Mouse (Mus musculus) adrenal gland, adult 18-20 months (tissue): ENCODE results near the gene Pygl. TPM values are rescaled to one million over a fixed set of nuclear protein-coding genes. Genes with fewer than 3 reads are reported as not detected.
A peak's percentile ranks its signal among the peaks of the same experiment; 100 is the strongest.
"Not testable (repeated sequence)": the region's sequence is repeated elsewhere in the genome, so short reads cannot be mapped to it uniquely, and the experiment has no call there.

Source experiments
- DNase-seq, 2 experiments: peaks; one replicate each; pipeline ENCODE4 v3.0.0; 2021 to 2022; ENCODE audit warnings: low spot score in 2 of 2
- total RNA-seq, 2 experiments: library from RNA; stranded (reverse); gene quantifications; 1 replicate in 1 of 2; 2 replicates in 1 of 2; pipeline ENCODE4 v1.2.3; 2021

Pygl gene
- total RNA-seq, 2 experiments from 2014 or later: 140 to 317 TPM

DNA sequence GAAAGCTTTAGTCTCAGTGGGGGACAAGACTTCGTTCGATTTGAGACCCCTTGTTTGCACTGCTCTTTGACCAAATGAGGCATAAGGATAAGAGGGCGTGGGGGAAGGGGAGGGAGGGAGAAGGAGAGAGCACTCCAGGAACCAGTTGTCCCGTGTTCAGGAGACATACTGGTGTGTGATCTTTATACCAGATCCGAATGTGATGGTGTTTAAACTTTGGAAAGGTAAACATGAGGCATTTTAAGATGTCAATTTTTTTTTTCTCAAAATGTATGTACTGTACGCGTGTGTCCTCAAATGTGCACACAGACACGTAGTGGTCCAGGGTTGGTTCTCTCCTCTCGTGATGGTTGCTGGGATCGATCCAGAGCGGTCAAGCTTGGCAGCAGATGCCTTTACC lies 3.1 kb downstream of the Pygl start:
- no peak for DNase-seq

DNA sequence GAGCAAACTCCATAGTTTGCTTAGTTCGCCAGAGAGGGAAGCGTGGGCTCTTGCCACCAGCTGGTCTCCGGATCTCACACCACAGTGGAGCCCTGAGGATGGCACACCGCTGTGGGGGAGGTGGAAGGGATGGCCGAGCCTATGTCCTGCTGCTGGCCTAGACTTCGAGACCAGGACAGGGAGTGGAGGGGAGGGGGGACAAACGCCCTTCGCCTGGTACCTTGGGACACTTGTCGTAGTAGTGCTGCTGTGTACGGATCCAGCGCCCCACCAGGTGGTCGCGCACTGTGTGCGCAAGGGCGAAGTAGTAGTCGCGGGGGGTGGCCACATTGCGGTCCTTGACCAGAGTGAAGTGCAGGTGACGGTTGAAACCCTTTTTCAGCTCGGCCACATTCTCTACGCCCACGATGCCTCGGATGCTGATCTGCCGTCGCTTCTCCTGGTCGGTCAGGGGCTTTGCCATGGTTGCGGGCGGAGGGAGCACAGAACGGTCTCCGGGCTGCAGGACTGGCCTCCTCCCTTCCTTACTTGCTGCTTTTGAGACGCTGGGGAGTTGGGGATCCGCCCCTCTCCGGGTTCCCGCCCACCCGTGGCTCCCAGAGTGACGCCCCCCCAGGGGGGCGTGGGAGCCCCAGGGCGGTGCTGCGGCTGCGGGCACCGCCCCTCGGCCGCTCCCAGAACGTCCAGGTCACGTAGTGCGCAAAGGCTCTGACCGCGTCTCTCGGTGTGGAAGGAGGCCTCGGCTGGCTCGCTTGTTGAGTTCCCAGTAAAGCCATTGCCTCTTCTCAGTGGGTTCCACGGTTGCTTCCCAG lies 4.0 kb downstream of the Pygl start:
- peak; percentile 67 to 72 for DNase-seq

DNA sequence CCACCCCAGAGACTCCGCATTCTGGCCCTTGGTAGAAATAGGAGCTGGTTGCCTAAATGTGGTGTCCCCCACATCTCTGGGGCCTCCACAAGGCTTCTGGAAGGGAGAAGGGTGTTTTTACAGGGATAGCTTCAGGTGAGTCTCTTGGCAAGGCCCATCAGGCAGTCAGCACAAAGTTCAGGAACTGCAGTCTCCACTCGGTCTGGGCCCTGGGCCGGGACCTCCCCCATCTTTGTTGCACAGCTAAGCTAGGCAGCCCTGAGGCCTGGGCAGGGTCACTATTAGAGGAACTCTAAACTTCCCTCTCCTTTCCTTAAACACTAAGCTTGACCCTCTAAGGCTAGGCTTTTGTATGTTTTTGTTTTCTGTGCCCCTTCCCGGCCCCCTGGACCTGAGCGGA lies 4.6 kb downstream of the Pygl start:
- DNase-seq: no peak

DNA sequence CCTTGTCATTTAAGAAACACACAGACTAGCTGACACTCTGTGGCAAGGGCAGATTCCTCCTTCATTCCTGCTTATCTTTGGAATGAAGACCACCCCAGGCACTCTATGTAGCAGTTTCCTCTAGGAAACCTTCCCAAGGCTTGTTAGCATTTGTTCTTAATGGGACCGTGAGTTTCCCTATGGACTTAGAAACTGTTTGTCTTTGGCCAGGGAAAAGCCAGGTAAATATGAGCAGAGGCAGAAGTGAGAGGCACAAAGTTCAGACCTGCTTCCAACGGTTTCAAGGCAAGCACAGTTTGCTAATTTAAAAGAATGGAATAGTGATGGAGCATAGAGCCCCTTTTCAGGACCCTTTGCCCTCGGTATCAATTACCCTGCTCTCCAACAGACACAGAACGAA lies 8.0 kb downstream of the Pygl start:
- no peak for DNase-seq

DNA sequence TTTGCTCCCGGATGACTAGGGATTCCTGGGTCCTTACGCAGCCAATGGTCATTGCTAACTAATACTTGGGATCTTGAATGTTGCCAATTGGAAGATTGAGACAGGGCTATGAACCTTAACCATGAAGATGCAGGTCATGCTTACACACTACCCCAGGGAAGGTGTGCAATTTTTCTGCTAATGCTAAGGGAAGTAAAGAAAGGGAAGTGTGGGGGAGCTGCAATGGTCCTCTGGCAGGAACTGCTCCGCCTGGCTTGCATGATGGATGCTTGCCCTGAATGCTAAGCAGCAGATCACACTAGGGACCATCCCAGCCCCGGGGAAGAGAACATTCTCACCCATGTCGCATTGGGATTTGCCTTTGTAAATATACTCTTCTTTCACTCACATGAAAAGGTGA lies 9.9 kb downstream of the Pygl start:
- DNase-seq: no peak

DNA sequence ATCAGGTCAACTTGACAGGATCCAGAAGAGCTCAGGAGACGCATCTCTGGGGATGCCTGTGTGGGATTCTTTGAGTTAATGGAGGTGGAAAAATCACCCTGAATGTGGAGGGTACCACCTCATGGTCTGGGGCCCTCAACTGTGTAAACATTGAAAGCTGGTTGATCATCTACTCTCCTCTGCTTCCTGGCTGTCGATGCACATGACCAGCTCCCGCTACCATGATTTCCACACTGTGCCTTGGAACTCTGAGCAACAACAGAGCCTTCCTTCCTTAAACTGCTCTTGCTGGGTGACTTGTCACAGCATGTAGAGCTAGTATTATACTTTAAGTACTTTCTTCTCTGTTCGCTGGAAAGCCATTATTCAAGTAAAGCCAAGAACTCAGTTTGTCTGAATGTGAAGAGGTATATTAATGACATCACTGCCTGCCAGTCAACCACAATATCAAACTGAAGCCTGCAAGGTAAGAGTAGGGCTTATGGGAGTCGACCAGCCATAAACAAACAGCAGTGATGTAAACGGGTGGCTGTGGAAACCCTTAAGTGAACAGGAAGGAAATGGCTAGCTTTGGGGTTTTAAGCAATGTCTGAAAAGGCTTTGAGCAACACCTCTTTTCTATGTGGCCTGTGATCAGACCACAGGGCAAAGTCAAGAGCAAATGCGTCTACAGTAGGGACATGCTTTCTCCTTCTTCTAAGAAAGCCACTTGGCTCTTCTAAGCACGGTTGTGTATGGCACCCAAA lies 12.3 kb downstream of the Pygl start:
- DNase-seq: no peak

DNA sequence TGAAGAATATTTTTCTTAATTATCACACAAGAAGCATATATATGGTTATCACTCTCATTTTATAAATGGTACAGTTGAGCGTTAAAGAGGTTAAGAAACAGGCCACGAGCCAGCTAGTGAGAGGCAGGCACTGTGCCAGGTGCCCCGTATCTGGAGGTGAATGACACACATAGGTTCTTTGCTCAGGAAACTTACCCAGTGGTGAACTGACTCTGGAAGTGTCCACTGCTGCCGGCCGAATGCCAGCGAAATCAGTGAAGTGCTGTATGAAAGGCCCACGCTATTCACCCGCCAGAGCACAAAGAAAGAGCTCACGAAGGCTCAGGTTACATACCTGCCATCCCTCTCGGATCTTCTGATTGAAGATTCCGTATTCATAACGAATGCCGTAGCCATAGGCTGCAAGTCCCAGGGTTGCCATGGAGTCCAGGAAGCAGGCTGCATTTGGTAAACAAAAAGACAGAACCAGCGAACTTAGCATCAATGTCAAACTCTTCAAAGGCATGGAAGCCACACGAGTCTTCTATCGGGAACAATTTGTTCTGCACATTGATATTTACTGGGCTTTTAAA lies 15.0 kb downstream of the Pygl start:
- DNase-seq: no peak

DNA sequence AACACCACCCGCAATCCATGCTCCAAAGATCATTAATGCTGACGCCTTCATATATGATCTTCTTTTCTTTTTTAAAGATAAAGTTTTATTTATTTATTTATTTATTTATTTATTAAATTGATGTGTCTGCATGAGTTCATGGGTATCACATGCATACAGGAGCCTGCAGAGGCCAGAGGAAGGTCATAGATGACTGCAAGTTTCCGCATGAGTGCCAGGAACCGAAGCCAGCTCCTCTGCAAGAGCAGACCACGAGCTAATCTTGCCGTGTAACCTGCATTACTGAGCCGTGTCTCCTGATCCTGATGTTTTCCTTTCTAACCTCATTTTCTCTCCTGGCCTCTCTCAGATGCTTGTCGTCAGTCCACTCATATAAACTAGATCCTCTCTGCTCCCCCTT lies 17.0 kb downstream of the Pygl start:
- no peak for DNase-seq

DNA sequence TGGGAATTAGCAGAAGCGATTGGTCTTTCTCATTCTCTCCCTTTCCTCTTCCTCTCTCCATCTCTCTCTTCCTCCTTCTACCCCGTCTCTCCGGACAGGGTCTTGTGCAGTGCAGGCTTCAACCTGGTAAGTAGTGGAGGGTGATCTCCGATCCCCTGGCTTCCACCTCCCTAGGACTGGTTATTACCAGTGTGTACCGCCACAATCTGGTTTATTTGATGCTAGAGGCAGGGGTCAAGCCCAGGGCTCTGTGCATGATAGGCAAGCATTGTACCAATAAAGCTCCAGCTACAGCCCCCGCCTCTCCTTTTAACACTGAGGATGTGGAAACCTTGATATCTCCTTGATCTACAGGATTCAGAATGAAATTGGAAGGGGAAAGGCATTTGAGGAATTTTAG lies 17.7 kb downstream of the Pygl start:
- no peak for DNase-seq

DNA sequence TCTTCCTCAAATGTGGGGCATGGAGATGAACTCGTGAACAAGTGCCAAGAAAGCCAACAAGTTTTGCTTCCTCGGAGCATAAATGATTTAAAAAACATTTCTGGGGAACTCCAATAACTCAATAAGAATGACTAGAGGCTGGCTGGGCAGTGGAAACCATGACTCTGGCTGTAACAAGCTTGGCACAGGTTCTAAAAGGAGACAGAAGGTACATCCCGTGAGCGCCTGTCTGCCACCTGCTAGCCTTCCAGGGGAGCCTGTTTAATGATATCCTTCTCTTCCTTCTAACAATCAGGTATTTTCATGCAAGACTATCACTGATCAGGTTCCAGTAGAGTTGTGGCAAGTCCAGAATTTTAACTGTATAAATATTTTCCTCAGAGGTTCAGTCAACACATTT lies 18.8 kb downstream of the Pygl start:
- no peak for DNase-seq

DNA sequence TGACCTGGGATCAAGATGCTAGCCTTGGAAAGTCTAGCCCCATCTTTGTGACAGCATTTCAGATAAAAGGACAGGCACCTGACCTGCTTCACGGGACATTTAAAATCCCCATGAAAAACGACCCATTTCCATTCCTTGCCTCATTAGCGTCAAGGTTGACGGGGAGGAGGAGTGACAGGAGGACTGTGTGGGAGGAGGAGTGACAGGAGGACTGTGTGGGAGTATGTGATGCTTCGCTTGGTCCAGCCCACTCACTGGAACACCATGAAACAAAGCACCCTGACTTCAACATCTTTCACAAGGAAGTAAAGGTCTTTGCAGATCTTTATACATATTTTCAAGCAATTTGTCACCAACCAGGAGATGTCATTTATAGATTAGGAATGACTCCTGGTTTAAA lies 23.1 kb downstream of the Pygl start:
- no peak for DNase-seq

DNA sequence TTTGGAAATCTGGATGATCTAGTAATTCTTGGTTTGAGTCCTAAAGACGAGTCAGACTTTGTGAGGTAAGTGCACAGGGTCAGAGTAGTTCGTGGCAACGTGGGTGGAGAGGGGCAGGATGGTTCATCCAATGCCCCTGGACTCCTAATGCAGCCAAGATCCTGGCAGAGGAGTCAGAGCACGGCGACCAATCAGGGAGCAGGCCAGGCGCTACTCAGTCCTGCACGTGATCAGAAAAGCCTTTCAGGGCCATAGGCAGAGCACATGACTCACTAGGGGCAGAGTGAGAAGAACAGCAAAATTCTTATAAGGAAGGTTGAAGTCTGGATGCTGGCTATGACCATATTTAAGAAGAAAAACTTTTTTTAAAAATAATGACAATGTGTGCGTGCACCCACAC lies 26.9 kb downstream of the Pygl start:
- no peak for DNase-seq

DNA sequence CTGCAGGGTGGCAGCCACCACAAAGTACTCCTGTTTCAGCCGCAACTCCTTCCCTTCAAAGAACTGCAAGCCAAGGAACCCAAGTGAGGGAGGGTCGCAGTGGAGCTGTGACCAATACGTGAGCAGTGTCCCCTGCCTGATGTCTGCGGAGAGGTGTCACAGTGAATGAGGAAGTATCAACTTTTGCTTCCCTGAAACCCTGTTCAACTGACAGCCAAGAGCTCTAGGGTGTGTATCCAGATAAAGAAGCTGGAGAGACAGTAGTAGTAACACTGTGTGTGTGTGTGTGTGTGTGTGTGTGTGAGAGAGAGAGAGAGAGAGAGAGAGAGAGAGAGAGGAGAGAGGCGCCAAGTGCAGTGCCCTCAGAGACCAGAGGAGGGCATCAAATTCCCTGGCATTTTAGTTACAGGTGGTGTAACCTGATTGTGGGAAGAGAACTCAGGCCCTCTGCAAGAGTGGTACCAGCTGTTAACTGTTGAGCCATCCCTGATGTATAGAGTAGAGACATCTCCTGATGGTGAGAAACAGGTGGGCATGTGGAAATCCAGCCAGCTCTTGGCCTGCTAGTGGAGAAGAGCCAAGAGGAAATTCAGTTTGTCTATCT lies 29.3 kb downstream of the Pygl start:
- DNase-seq: no peak

DNA sequence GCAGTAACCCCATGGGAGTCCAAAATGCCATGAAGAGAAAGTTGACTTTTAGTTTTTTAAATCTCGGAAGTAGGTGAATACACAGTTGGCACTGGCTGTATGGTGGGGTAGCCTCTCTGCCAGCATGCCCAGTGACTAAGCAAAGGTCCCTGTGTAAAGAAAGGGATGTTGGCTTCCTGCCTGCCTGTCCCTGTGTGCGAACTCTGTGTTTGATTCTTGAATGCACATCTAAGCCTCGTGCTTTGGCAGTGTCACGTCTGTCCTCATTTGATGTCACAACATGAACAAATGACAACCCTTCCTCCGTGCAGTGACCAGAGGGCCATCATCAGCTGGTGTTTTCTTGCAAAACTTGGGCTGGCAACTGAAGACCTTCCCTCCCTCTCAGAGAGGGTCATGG lies 34.9 kb downstream of the Pygl start:
- DNase-seq: no peak

DNA sequence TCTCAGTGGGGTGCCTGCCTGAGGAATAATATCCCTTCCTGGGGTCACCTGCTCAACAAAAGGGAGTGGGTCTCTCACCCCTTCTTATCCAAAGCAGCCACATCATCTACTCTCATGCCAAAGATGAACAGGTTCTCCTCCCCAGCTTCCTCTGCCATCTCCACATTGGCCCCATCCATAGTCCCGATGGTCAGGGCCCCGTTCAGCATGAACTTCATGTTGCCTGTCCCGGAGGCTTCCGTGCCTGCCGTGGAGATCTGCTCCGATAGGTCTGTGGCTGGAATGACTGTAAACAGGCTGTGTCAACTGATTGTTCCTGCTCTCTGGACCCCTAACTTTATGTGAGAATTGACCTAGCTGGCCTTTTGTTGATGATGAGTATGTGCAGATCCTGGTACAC lies 35.9 kb downstream of the Pygl start:
- DNase-seq: no peak

DNA sequence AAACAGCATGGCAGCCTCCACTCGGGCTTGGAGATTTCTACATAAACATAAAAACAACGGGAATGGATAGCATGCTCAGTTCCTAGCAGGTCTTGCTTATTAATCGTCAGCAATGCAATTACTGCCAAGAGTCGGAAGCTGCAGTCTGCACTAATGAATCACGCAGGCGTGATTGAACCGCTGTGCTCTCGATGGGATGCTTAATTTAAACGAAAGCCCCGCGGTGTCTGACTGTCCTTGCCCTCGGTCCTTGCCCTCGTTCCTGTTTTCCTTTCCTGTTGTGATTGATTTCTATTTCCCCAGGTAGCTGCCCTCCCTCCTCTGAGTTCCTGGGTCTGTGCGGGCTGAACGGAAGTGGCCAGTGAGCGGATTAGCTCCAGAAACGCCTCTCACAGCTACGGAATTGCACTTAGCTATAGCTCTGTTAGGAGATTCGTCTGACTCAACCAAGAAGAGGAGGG lies 39.0 kb downstream of the Pygl start:
- no peak for DNase-seq

DNA sequence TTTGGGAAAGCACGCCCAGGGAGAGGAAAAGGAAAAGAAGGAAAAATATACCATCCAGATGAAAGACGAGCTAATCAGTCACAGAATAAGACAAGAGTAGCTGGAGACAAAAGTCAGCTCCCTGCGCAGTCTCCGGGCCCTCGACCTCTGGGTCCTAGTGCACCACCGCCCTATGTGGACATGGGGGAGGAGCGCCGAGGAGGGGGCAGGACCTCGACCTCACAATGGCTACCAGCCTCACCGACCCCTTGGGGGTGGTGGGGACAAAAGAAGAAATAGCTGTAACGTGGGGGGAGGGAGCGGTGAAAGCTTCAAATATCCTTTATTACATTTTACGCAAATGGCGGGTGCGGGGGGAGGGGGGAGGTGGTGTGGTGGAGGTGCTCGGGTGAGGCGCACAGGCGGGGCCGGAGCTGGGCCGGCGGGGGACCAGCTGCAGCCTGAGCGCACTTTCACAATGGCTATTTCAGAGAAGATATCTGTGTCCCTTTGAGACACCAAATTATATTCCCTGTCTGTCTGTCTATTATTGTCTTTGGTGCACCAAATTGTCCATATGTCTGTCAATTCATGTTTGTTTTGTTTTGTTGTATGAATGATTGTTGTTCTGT lies 47.0 kb downstream of the Pygl start:
- no peak for DNase-seq

DNA sequence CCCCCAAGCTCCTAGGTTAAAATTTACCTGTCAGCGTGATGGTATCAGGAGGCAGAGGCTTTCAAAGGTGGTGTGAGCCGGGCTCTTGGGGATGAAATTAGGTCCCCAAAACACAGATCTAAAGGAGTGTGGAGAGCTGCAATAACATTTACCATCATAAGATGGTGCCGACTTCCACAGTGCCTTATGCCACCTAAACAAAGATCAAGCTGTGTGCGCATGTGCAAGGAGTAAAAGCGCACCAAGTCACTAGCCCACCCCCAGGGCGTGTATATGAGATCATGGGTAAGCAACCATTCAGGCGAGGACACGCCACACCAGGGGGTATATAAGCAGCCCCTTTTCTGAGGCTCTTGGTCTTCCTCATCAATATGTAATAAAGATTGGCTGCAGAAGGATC lies 47.8 kb downstream of the Pygl start:
- not testable (repeated sequence) for DNase-seq

DNA sequence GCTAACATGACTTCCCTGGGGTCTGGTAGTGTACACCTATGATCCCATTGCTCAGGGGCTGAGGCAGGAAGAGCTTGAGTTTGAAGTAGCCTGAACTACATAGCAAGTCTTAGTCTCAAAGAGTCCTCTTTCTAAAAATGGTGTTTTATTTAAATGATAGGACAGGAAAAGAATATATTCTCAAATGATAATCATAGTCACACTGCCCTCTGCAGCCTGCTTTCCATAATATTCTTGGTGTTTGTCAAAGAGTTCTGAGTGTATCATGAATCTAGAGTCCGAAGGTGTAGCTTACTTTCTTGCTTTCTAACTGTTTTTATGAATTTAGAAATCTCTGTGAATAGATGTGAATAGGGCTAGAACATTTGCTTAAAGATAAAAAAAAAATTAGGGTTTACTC lies 61.3 kb downstream of the Pygl start:
- no peak for DNase-seq

DNA sequence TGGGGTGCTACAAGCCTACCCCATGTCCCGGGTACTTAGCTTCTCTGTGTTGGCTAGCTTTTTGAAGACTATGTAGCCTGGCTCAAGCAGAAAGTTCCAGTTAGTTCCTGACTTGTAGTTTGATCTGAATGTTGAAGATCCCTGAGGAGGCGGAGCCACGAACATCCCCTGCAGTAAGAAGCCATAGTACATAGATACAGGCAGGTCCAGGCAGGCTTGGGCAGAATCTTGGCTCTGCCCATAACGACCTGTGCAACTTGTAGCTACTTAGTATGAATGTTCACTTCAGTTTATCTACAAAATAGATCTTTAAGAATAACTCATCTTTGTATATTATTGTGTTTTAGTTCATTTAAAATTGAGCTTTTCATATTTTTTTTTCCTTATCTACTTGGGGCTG lies 63.3 kb downstream of the Pygl start:
- no peak for DNase-seq

DNA sequence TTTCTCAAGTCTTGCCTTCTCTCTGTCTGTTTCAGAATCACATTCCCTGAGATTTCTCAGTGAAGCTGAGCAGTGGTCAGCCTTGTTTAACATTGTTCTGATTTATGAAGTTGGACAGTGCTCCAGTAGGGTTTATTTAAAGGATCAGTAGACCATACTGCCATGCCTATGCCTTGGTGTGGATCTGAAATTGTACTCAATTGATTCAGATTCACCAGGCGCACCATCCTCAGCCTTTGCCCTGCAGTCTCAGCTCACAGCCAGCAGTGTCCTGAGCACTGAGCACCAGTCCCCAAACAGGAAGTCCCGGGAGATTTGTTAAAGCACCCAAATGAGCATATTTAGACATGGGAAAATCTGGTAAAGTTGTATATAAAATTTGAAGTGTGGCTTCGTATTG lies 66.5 kb downstream of the Pygl start:
- DNase-seq: no peak

DNA sequence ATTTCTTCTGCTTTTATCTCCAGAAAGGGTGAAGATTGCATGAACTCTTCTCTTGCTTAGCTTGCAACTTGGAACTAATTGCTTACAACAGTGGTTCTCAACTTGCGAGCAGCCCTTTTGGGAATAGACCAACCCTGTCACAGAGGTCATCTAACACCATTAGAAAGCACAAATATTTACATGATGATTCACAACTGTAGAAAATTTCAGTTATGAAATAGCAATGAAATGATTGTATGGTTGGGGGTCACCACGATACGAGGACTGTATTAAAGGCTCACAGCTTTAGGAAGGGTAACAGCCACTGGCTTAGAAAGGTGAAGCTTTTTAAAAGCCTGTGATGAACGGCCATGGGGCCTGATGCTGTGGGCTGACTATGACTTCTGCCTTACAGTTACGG lies 70.2 kb downstream of the Pygl start:
- DNase-seq: no peak
